Mouse (Mus musculus) limb, embryonic 11.5 days (tissue): Measurements from ENCODE around the gene Ncaph. TPM values are rescaled to one million over a fixed set of nuclear protein-coding genes. Genes with fewer than 3 reads are reported as not detected.
"Not testable (repeated sequence)": the region's sequence is repeated elsewhere in the genome, so short reads cannot be mapped to it uniquely, and the experiment has no call there.

ENCODE experiments used
- ATAC-seq: fragments of 200-750 bp; cut with Nextera tagmentation; 2 replicates; pipeline ENCODE4 v1.8.0; 2017; ENCODE audit warnings: low read depth; ENCODE audit not compliant: insufficient number of reproducible peaks, low FRiP score, low TSS enrichment
- DNase-seq: peaks from one replicate; pipeline ENCODE4 v3.0.0-alpha.2; 2015; ENCODE audit warnings: low spot score
- H3K27ac ChIP-seq: fragments of 300-500 bp; sonication (generic); replicated peaks from 2 replicates; pipeline ENCODE4 v1.5.1; 2014; ENCODE audit warnings: low read depth, mild to moderate bottlenecking, low read length
- H3K27me3 ChIP-seq: fragments of 300-500 bp; sonication (generic); 2 replicates; pipeline ENCODE4 v1.6.1; 2014; ENCODE audit warnings: mild to moderate bottlenecking, low read length, mixed read lengths; ENCODE audit not compliant: control insufficient read depth, insufficient read depth
- H3K36me3 ChIP-seq: fragments of 300-500 bp; sonication (generic); 2 replicates; pipeline ENCODE4 v1.6.1; 2014; ENCODE audit warnings: mild to moderate bottlenecking, low read length, moderate library complexity, mixed read lengths; ENCODE audit not compliant: control insufficient read depth, insufficient read depth
- H3K4me1 ChIP-seq: fragments of 300-500 bp; sonication (generic); 2 replicates; pipeline ENCODE4 v1.6.1; 2014; ENCODE audit warnings: low read length, mixed read lengths; ENCODE audit not compliant: control insufficient read depth, insufficient read depth
- H3K4me2 ChIP-seq: fragments of 300-500 bp; sonication (generic); 2 replicates; pipeline ENCODE4 v1.6.1; 2014; ENCODE audit warnings: low read depth, mild to moderate bottlenecking, moderate library complexity; ENCODE audit not compliant: severe bottlenecking
- H3K4me3 ChIP-seq: fragments of 300-500 bp; sonication (generic); 2 replicates; pipeline ENCODE4 v1.5.1; 2014; ENCODE audit warnings: low read depth, low read length
- H3K9ac ChIP-seq: fragments of 300-500 bp; sonication (generic); 2 replicates; pipeline ENCODE4 v1.6.1; 2014; ENCODE audit warnings: mild to moderate bottlenecking, low read length
- H3K9me3 ChIP-seq: fragments of 300-500 bp; sonication (generic); 2 replicates; pipeline ENCODE4 v1.6.1; 2016; ENCODE audit warnings: low read length; ENCODE audit not compliant: control insufficient read depth
- WGBS: fragments of 180-500 bp; shearing (Covaris S2); extraction: QIAGEN DNeasy Blood & Tissue Kit; methylation state at CpG from one replicate; pipeline ENCODE4 v1.1.7; 2014; 5-methylcytosine and 5-hydroxymethylcytosine counted together
- polyA plus RNA-seq: library from polyadenylated mRNA; unstranded; fragments of >200 nt; fragmentation: Nextera tagmentation; extraction: Ambion mirVana; gene quantifications from 2 replicates; pipeline ENCODE4 v1.2.1, GENCODE M21; 2014

Ncaph gene
- polyA plus RNA-seq, 1 experiment from 2014 or later: 130 TPM

GRCm38 (mm10) chr2:127079066-127079465, 54.7 kb downstream of the Ncaph start:
- H3K9me3 ChIP-seq, H3K4me1 ChIP-seq, H3K4me3 ChIP-seq, H3K27me3 ChIP-seq, DNase-seq, H3K36me3 ChIP-seq, H3K4me2 ChIP-seq, H3K9ac ChIP-seq, H3K27ac ChIP-seq, ATAC-seq: not testable (repeated sequence)
- WGBS: 59% methylated on average over 2 of the region's 2 CpGs

- Histone ChIP-seq H3K27ac (no peak overlapping the region), H3K36me3 (no peaks in the 10 kb centered on the region; the same call in 1 of the 2 replicates), H3K4me2 (no peak overlapping the region), H3K4me3 (no peak overlapping the region), H3K4me1 (no peaks in the 10 kb centered on the region), H3K27me3 (no peaks in the 10 kb centered on the region), H3K9ac (no peak overlapping the region), H3K9me3 (no peaks in the 10 kb centered on the region)
- ATAC-seq (no peak), DNase-seq (no peak)
- 77% methylated on average over 9 of the region's 9 CpGs for WGBS
Measured at GRCm38 (mm10) chr2:127077611-127078010, 56.1 kb downstream of the Ncaph start.

DNA sequence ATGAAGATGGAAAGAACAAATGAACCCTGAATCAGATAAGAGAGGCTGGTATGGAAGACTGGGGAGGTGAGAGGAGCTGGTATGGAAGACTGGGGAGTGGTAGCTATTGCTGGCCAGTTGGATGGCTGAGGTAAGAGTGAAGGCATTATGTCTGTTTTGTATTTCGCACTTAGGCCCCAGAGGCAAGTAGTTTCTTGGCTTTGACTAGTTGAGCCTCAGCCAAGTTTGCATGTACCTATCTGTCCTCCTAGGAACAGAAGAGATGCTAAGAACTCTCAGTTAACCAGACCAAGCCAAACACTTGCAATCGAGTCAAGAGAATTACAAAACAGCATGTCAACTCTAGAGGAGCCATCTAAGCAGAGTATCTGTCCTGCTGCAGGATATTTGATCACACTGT, 59.6 kb downstream of the Ncaph start:
- no peak overlapping the region for H3K4me2 ChIP-seq
- H3K9me3 ChIP-seq: no peaks in the 10 kb centered on the region
- peaks cover 7% of the 10 kb centered on the region for H3K4me1 ChIP-seq
- H3K27ac ChIP-seq: no peak overlapping the region
- no peaks in the 10 kb centered on the region for H3K27me3 ChIP-seq
- DNase-seq (no peak), ATAC-seq (no peak)
- no peak overlapping the region for H3K4me3 ChIP-seq
- H3K9ac ChIP-seq: no peak overlapping the region
- 94% methylated on average over 2 of the region's 2 CpGs for WGBS
- no peaks in the 10 kb centered on the region for H3K36me3 ChIP-seq

DNA sequence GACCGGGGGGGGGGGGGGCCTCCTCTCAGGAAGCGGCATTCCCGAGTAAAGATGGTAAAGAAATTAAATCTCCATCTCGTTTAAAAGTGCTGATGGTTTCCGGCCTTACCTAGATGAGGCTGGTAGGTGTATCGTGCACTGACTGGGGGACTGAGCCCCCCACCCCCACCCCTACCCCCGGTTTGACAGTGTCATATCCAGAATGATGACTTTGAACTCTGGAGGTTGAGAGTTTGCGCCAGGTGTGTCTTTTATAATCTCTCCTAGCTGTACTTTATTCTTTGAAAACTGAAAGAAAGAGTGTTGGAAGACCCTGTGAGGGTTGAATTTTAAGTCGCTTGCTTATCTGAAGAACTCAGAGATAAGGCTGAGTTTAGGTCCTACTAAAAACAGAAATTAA, 62.9 kb downstream of the Ncaph start:
- Histone ChIP-seq H3K9me3 (no peaks in the 10 kb centered on the region), H3K9ac (peak overlapping the region; percentile 83), H3K4me1 (peaks cover 7% of the 10 kb centered on the region), H3K4me2 (peak overlapping the region; percentile 49), H3K36me3 (no peaks in the 10 kb centered on the region; the same call in 1 of the 2 replicates), H3K4me3 (peak overlapping the region; percentile 47), H3K27me3 (no peaks in the 10 kb centered on the region), H3K27ac (peak overlapping the region; percentile 75)
- no peak for DNase-seq
- ATAC-seq: peak; percentile 50
- WGBS: 12% methylated on average over 8 of the region's 9 CpGs

DNA sequence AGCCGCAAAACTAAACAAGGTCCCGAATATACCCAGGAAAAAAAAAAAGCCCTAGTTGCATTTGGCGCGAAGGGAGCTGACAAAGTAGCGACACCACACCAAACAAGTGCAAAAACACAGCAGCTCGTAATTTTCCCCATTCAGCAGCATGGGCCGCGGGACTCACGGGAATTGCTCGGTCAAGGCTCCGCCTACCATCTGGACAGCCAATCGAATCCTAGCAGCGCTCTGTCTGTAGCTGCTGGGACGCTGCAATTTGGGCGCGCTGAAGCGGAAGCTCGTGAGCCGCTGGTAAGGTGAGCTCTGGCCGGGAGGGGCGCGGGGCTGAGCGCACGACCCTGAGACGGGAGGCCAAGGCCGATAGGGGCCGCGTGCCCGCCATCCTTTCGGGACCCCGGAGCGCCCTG, 63.3 kb downstream of the Ncaph start, which contains the start of gene Blvra:
Blvra (plus strand) TSS at position 231 of the 407 bp plus-strand sequence.
- Histone ChIP-seq H3K4me1 (peaks cover 7% of the 10 kb centered on the region), H3K36me3 (no peaks in the 10 kb centered on the region; the same call in 1 of the 2 replicates), H3K27ac (peak within 1 kb of the TSS; percentile 75), H3K9ac (peak within 1 kb of the TSS; percentile 83), H3K4me2 (peak within 1 kb of the TSS; percentile 49), H3K9me3 (no peaks in the 10 kb centered on the region), H3K27me3 (no peaks in the 10 kb centered on the region), H3K4me3 (peak within 1 kb of the TSS; percentile 47)
- ATAC-seq: peak; percentile 99
- WGBS: under 1% methylated on average over 32 of the region's 32 CpGs
- peak; percentile 92 for DNase-seq

DNA sequence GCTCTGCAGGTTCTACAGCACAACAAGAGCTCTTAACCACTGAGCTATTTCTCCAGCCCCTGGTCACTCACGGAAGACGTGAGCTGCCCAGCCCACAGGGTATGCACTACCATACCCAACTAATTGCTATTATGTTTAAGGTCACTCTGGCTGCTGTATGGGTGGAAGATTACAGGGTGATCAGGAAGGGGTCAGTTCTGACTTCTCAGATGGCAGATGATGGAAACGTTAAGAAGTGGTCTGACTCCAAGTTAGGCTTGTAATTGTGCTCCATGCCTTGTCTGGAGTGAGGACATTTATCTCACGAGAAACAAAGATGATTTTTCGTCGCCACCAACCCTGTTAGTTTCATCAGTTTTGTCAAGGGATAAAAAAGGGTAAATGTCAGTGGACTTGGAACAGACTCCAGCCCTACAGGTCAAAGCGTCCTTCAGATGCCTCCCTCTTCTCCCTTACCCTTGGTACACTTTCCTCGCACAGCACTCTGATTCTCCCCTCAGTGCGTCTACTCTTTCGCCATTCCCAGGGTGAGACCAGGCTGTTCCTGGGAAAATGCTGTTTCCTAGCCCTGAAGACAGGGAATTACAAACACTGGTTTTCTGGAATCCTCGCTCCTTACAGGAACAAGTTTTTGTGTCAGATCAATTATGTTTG, 63.8 kb downstream of the Ncaph start:
- H3K27me3 ChIP-seq: no peaks in the 10 kb centered on the region
- H3K4me1 ChIP-seq: peaks cover 7% of the 10 kb centered on the region
- peak overlapping the region; percentile 73; the same call in 1 of the 2 replicates for H3K27ac ChIP-seq
- no peaks in the 10 kb centered on the region for H3K9me3 ChIP-seq
- DNase-seq (peak; percentile 54), ATAC-seq (no peak; the same call in 1 of the 2 replicates)
- H3K36me3 ChIP-seq: no peaks in the 10 kb centered on the region; the same call in 1 of the 2 replicates
- H3K4me2 ChIP-seq: peak overlapping the region; percentile 49
- peak overlapping the region; percentile 49 for H3K9ac ChIP-seq
- WGBS: 10% methylated on average over 11 of the region's 11 CpGs
- H3K4me3 ChIP-seq: peak overlapping the region; percentile 47

DNA sequence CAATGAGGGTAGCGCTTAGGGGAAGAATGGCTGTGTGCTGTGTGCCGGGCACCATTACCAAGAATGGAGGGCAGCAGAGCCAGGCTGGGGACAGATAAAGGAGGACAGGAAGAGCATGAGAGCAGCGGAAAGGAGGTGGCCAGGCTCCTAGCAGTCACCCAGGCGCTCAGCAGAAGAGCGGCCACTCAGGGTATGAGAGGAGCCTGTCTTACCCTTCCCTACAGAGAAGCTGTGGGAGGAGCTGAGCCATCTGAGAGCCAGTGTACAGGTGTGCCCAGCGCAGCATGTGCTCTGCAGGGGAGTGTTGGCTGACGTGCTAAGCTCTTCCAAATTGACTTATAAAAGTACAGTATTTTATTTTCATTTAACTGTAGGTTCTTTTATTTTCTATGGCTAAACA, 64.9 kb downstream of the Ncaph start:
- ATAC-seq (no peak), DNase-seq (no peak)
- no peak overlapping the region for H3K4me2 ChIP-seq
- no peaks in the 10 kb centered on the region for H3K27me3 ChIP-seq
- 73% methylated on average over 7 of the region's 7 CpGs for WGBS
- H3K4me1 ChIP-seq: peaks cover 7% of the 10 kb centered on the region
- no peaks in the 10 kb centered on the region; the same call in 1 of the 2 replicates for H3K36me3 ChIP-seq
- no peak overlapping the region for H3K9ac ChIP-seq
- no peak overlapping the region for H3K4me3 ChIP-seq
- no peak overlapping the region for H3K27ac ChIP-seq
- H3K9me3 ChIP-seq: no peaks in the 10 kb centered on the region

DNA sequence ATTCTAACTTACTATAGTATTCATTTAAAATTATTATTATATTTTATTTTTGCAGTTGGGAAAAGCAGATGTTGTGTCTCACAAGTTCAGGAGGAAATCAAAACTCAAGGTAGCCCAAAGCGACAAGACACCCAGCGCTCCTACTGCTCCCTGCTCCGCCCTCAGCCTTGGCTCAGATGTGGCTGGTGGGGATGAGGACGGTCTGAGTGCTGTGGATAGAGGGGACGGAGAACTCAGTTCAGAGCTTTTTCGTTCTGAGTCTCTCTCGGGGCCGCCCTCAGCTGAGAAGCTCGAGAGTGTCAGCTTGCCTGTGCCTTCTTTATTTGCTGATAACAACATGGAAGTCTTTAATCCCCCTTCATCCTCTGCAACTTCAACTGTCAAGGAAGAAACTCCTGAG, 72.3 kb downstream of the Ncaph start:
- no peaks in the 10 kb centered on the region for H3K9me3 ChIP-seq
- WGBS: 93% methylated on average over 9 of the region's 9 CpGs
- no peak overlapping the region for H3K27ac ChIP-seq
- no peak overlapping the region for H3K9ac ChIP-seq
- no peak overlapping the region for H3K4me3 ChIP-seq
- ATAC-seq (no peak), DNase-seq (no peak)
- H3K27me3 ChIP-seq: no peaks in the 10 kb centered on the region
- H3K4me2 ChIP-seq: no peak overlapping the region
- H3K4me1 ChIP-seq: no peaks in the 10 kb centered on the region
- H3K36me3 ChIP-seq: peaks cover 9% of the 10 kb centered on the region; the same call in 1 of the 2 replicates
